Mouse (Mus musculus) neutrophil, adult 65 days (primary cell): ENCODE measurements around the gene Bpifb9b. TPM values are rescaled to one million over a fixed set of nuclear protein-coding genes. Genes with fewer than 3 reads are reported as not detected.

Experiments used
- total RNA-seq: library from RNA; stranded (reverse); gene quantifications from 2 replicates; pipeline ENCODE4 v1.2.4, GENCODE M21; 2023

Gene Bpifb9b
- total RNA-seq, result not detected in 2 replicates

GRCm38 (mm10) chr2:154306927-154307326, at the start of gene Bpifb9b:
Gene Bpifb9b (plus strand): TSS chr2:154307227.

GRCm38 (mm10) chr2:154257554-154257953, 49.5 kb upstream of the Bpifb9b start, which contains the start of gene Bpifb9a:
Gene Bpifb9a (plus strand): TSS chr2:154257854.

Other genes with a start within 250 kb of the Bpifb9b start
- not detected in 2 replicates for gene Bpifa3, start 176.9 kb upstream of the Bpifb9b start, total RNA-seq
- gene Bpifa1, start 164.3 kb upstream of the Bpifb9b start, total RNA-seq, result not detected in 2 replicates
- not detected in 2 replicates for gene Bpifa5, start 144.6 kb upstream of the Bpifb9b start, total RNA-seq
- gene Bpifb1, start 116.4 kb upstream of the Bpifb9b start, total RNA-seq, result not detected in 2 replicates
- gene Bpifb5, start 83.5 kb upstream of the Bpifb9b start, total RNA-seq, result not detected in 2 replicates
- not detected in 2 replicates for gene Bpifb9a, start 49.4 kb upstream of the Bpifb9b start, total RNA-seq
- 6.5 and 7.6 TPM in 2 replicates for gene Cdk5rap1, start 65.8 kb downstream of the Bpifb9b start, total RNA-seq
- gene Snta1, start 100.9 kb downstream of the Bpifb9b start, total RNA-seq, result 0.98 and 1.4 TPM in 2 replicates
- gene Cbfa2t2, start 129.3 kb downstream of the Bpifb9b start, total RNA-seq, result 18.3 and 30.7 TPM in 2 replicates
- 0.76 TPM in 1 of 2 replicates, not detected in the other for gene 1700003F12Rik, start 239.9 kb downstream of the Bpifb9b start, total RNA-seq
- gene Actl10, start 244.5 kb downstream of the Bpifb9b start, total RNA-seq, result 0.32 TPM in 1 of 2 replicates, not detected in the other